Mouse (Mus musculus) bone marrow macrophage, adult 2 months (primary cell): ENCODE measurements around the gene Gm6763.
"Not testable (repeated sequence)": the region's sequence is repeated elsewhere in the genome, so short reads cannot be mapped to it uniquely, and the experiment has no call there.

ENCODE experiments used
- CTCF ChIP-seq: IDR thresholded peaks from 2 replicates; pipeline ENCODE4 v1.5.1; 2012; ENCODE audit warnings: low read depth, mild to moderate bottlenecking, low read length, moderate library complexity
- POLR2A ChIP-seq: IDR thresholded peaks from 2 replicates; pipeline ENCODE4 v1.6.1; 2012; ENCODE audit warnings: mild to moderate bottlenecking, low read depth, low read length, borderline replicate concordance

DNA sequence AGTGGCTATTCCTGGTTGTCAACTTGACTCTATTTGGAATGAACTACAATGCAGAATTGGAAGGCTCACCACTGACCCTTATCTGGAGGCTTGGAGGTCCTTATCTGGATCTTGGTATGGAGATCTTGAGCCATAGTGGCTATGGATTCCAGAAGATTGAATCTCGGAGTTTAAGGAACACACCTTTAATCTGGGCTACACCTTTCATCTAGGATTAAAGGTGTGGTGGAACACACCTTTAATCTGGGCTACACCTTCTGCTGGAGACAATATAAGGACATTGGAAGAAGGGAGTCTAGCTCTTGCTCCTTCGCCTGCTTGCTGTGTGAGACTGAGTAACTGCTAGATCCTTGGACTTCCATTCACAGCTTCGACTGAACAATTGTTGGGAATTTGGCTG, 8.4 kb downstream of the Gm6763 start, which contains the start of gene Gm8764:
- not testable (repeated sequence) for TF ChIP-seq CTCF, POLR2A
